Mouse (Mus musculus): ENCODE results near the gene Tmem9b. TPM values are rescaled to one million over a fixed set of nuclear protein-coding genes. Genes with fewer than 3 reads are reported as not detected.

Tmem9b gene
- polyA plus RNA-seq, 1 experiment, result 31.5 TPM

DNA sequence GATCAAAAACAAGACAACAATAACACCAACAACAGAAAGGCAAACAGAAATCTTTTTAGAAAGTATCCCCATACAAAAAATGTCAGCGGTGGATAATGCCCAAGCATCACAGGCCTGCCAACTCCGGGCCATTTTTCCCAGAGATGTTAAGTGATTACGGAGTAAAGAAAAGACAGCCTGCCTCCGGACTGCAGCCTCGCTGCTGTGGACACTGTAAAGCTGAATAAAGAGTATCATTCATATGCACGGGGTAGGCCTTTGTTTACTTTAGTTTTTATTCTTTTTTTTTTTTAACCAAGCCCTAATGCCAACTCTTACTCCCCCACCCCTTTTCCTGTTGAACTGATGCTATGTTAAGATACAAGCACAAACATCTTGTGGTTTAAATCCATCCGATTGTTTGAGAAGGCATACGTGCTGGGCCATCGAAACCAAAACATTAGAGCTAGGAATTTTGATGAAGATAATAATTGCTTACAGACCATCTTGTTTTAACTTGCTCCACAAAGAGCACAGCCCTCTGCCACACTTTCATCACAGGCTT is 66.0 kb downstream of the Tmem9b start:
- no peaks in the 10 kb centered on the region for H3K4me1 ChIP-seq (ENCODE audit: control insufficient read depth, insufficient read depth, low read length)
- no peak overlapping the region for H3K27ac ChIP-seq (ENCODE audit: control insufficient read depth, insufficient read depth, low read depth, low read length)
- H3K4me3 ChIP-seq (ENCODE audit: control insufficient read depth, low read depth, low read length), result no peak overlapping the region
- TF ChIP-seq CTCF (IDR thresholded peaks at IDR 0.05; ENCODE audit: control insufficient read depth, insufficient read depth, insufficient replicate concordance, low read depth, low read length) (no peak), POLR2A (IDR thresholded peaks at IDR 0.05; ENCODE audit: control insufficient read depth, low read depth, low read length) (no peak)
- H3K27me3 ChIP-seq (ENCODE audit: control insufficient read depth, insufficient read depth, low read length), result no peaks in the 10 kb centered on the region
- no peaks in the 10 kb centered on the region for H3K36me3 ChIP-seq (ENCODE audit: control insufficient read depth, insufficient read depth, low read length)

Other genes with a start within 250 kb of the Tmem9b start
- 20.6 and 25.6 TPM in 2 replicates for gene Trim66, start 244.7 kb downstream of the Tmem9b start, polyA plus RNA-seq (2012; rRNA removed)
- 185 and 223 TPM in 2 replicates for gene Rpl27a, start 233.7 kb downstream of the Tmem9b start, polyA plus RNA-seq (2012; rRNA removed)
- gene St5, start 49.3 kb downstream of the Tmem9b start, polyA plus RNA-seq (2012; rRNA removed), result 28.2 and 35.3 TPM in 2 replicates
- gene Akip1, start 49.2 kb downstream of the Tmem9b start, polyA plus RNA-seq (2012; rRNA removed), result 34.3 and 37.8 TPM in 2 replicates
- 0.40 and 0.57 TPM in 2 replicates for gene BC051019, start 29.0 kb downstream of the Tmem9b start, polyA plus RNA-seq (2012; rRNA removed)
- 0.95 and 1.0 TPM in 2 replicates for gene Ascl3, start 21.1 kb downstream of the Tmem9b start, polyA plus RNA-seq (2012; rRNA removed)
- gene Nrip3, start 29.1 kb upstream of the Tmem9b start, polyA plus RNA-seq (2012; rRNA removed), result 2.1 and 2.3 TPM in 2 replicates
- gene Scube2, start 112.8 kb upstream of the Tmem9b start, polyA plus RNA-seq (2012; rRNA removed), result 8.7 and 8.8 TPM in 2 replicates
- gene Dennd5a, start 207.6 kb upstream of the Tmem9b start, polyA plus RNA-seq (2012; rRNA removed), result 41.1 and 41.3 TPM in 2 replicates
- 43.2 and 54.8 TPM in 2 replicates for gene Tmem41b, start 234.1 kb upstream of the Tmem9b start, polyA plus RNA-seq (2012; rRNA removed)